Mouse (Mus musculus) bone marrow, adult 2 months (tissue): Measurements from ENCODE around the gene Ppan.

ENCODE experiments used
- CTCF ChIP-seq: fragments of 200-500 bp; IDR thresholded peaks from 2 replicates; pipeline ENCODE4 v1.5.1; 2011; ENCODE audit warnings: low read length, control low read depth; ENCODE audit not compliant: control insufficient read depth, insufficient read depth
- POLR2A ChIP-seq: fragments of 200-500 bp; IDR thresholded peaks from 2 replicates; pipeline ENCODE4 v1.6.1; 2011; ENCODE audit warnings: low read depth, mild to moderate bottlenecking, control low read depth, low read length, borderline replicate concordance; ENCODE audit not compliant: control insufficient read depth

GRCm38 (mm10) chr9:20890411-20890810, 2.4 kb downstream of the Ppan start:
- TF ChIP-seq CTCF (no peak), POLR2A (no peak)
